Mouse (Mus musculus): Measurements from ENCODE around the gene Spsb2.
A peak's percentile ranks its signal among the peaks of the same experiment; 100 is the strongest.
"Not testable (repeated sequence)": the region's sequence is repeated elsewhere in the genome, so short reads cannot be mapped to it uniquely, and the experiment has no call there.

Gene Spsb2

GRCm38 (mm10) chr6:124808358-124809012 lies at the start of gene Spsb2:
Gene Spsb2 (plus strand): TSS chr6:124808661.
- peak in 1 of 2 experiments; percentile 33 for DNase-seq

GRCm38 (mm10) chr6:124758849-124759232 lies 49.6 kb upstream of the Spsb2 start:
- no peak for DNase-seq

- DNase-seq: peak; percentile 63 to 73
Measured at GRCm38 (mm10) chr6:124759259-124759658, 49.2 kb upstream of the Spsb2 start.

GRCm38 (mm10) chr6:124765951-124766350 lies 42.5 kb upstream of the Spsb2 start:
- DNase-seq: no peak

GRCm38 (mm10) chr6:124767536-124767919 lies 40.9 kb upstream of the Spsb2 start:
- no peak for DNase-seq

GRCm38 (mm10) chr6:124767920-124768703 lies 40.3 kb upstream of the Spsb2 start:
- DNase-seq: peak in 1 of 2 experiments; percentile 22

GRCm38 (mm10) chr6:124768704-124769044 lies 39.8 kb upstream of the Spsb2 start:
- no peak for DNase-seq

- DNase-seq: peak; percentile 36 to 53
Measured at GRCm38 (mm10) chr6:124769101-124769765, 39.2 kb upstream of the Spsb2 start, which contains the start of gene Eno2. Gene Eno2 (minus strand): TSS chr6:124769673.

GRCm38 (mm10) chr6:124770013-124770412 lies 38.4 kb upstream of the Spsb2 start:
- DNase-seq: no peak

- DNase-seq: no peak
Measured at GRCm38 (mm10) chr6:124770511-124770910, 38.0 kb upstream of the Spsb2 start.

- DNase-seq: peak; percentile 51 to 74
Measured at GRCm38 (mm10) chr6:124779222-124779983, 29.1 kb upstream of the Spsb2 start, which contains the start of gene Lrrc23. Gene Lrrc23 (minus strand): TSS chr6:124779727.

- no peak for DNase-seq
Measured at GRCm38 (mm10) chr6:124779984-124780416, 28.5 kb upstream of the Spsb2 start.

GRCm38 (mm10) chr6:124780917-124781316 lies 27.5 kb upstream of the Spsb2 start:
- DNase-seq: no peak

- DNase-seq: peak; percentile 52 to 56
Measured at GRCm38 (mm10) chr6:124782436-124782835, 26.0 kb upstream of the Spsb2 start.

GRCm38 (mm10) chr6:124786756-124787420 lies 21.6 kb upstream of the Spsb2 start:
- no peak for DNase-seq

GRCm38 (mm10) chr6:124787722-124788121 lies 20.7 kb upstream of the Spsb2 start:
- no peak for DNase-seq

GRCm38 (mm10) chr6:124789519-124789918 lies 18.9 kb upstream of the Spsb2 start:
- no peak for DNase-seq

GRCm38 (mm10) chr6:124790121-124790520 lies 18.3 kb upstream of the Spsb2 start:
- DNase-seq: no peak

GRCm38 (mm10) chr6:124791911-124792310 lies 16.6 kb upstream of the Spsb2 start:
- no peak for DNase-seq

GRCm38 (mm10) chr6:124795781-124796180 lies 12.7 kb upstream of the Spsb2 start:
- no peak for DNase-seq

GRCm38 (mm10) chr6:124796200-124796599 lies 12.3 kb upstream of the Spsb2 start:
- DNase-seq: no peak

GRCm38 (mm10) chr6:124802400-124802799 lies 6.1 kb upstream of the Spsb2 start:
- not testable (repeated sequence) for DNase-seq

All from thymus, adult 18-20 months (tissue).